Mouse (Mus musculus) adrenal gland, postnatal 14 days (tissue): ENCODE results near the gene Tlr6. TPM values are rescaled to one million over a fixed set of nuclear protein-coding genes. Genes with fewer than 3 reads are reported as not detected.
A peak's percentile ranks its signal among the peaks of the same experiment; 100 is the strongest.

Experiments
- DNase-seq: peaks from one replicate; pipeline ENCODE4 v3.0.0; 2021; ENCODE audit warnings: mixed read lengths
- long read RNA-seq, 2 experiments: library from polyadenylated mRNA; stranded (forward); transcript quantifications; one replicate each; pipeline ENCODE4 v2.0.0; 2021
- total RNA-seq: library from RNA; stranded (reverse); gene quantifications from 2 replicates; pipeline ENCODE4 v1.2.3, GENCODE M21; 2021

Tlr6 gene
- 0.85 and 2.3 TPM in 2 replicates for total RNA-seq
- long read RNA-seq, experiment 1, partial matches to known transcripts = 0 of 2 reads
- long read RNA-seq, experiment 1, other reads (novel, unspliced or antisense) = 2 of 2 reads
- long read RNA-seq, experiment 2 = 0 reads

- DNase-seq = peak; percentile 60
These were observed at the start of gene Tlr6 for GRCm38 (mm10) chr5:64959843-64960230. Tlr6 (minus strand) TSS chr5:64960097.

- peak; percentile 70 for DNase-seq
These were observed 46.2 kb upstream of the Tlr6 start for GRCm38 (mm10) chr5:65006011-65006491.

GRCm38 (mm10) chr5:65005251-65005650 lies 45.4 kb upstream of the Tlr6 start:
- DNase-seq = no peak

- DNase-seq = no peak
These were observed 44.1 kb upstream of the Tlr6 start for GRCm38 (mm10) chr5:65003946-65004535.

- no peak for DNase-seq
These were observed 43.3 kb upstream of the Tlr6 start for GRCm38 (mm10) chr5:65002940-65003824.

GRCm38 (mm10) chr5:64995408-64995807 lies 35.5 kb upstream of the Tlr6 start:
- DNase-seq = no peak

- peak; percentile 8 for DNase-seq
These were observed 32.6 kb upstream of the Tlr6 start for GRCm38 (mm10) chr5:64992540-64992939.

- no peak for DNase-seq
These were observed 30.0 kb upstream of the Tlr6 start for GRCm38 (mm10) chr5:64989940-64990339.

- no peak for DNase-seq
These were observed 26.1 kb upstream of the Tlr6 start for GRCm38 (mm10) chr5:64985971-64986370.

GRCm38 (mm10) chr5:64977128-64977527 lies 17.2 kb upstream of the Tlr6 start:
- DNase-seq = no peak

- DNase-seq = no peak
These were observed 15.2 kb upstream of the Tlr6 start for GRCm38 (mm10) chr5:64975121-64975520.

- peak; percentile 91 for DNase-seq
These were observed 10.2 kb upstream of the Tlr6 start, which contains the start of gene Fam114a1 for GRCm38 (mm10) chr5:64969861-64970771. Fam114a1 (plus strand) TSS chr5:64970071.

GRCm38 (mm10) chr5:64968961-64969860 lies 9.3 kb upstream of the Tlr6 start:
- DNase-seq = peak; percentile 32

GRCm38 (mm10) chr5:64963735-64964134 lies 3.8 kb upstream of the Tlr6 start:
- no peak for DNase-seq

- DNase-seq = no peak
These were observed 3.4 kb upstream of the Tlr6 start for GRCm38 (mm10) chr5:64963271-64963670.

GRCm38 (mm10) chr5:64960857-64961391 lies 1.0 kb upstream of the Tlr6 start:
- DNase-seq = no peak

GRCm38 (mm10) chr5:64958991-64959842 lies 680 bp downstream of the Tlr6 start:
- peak; percentile 15 for DNase-seq

- DNase-seq = no peak
These were observed 5.0 kb downstream of the Tlr6 start for GRCm38 (mm10) chr5:64954931-64955330.

- DNase-seq = no peak
These were observed 8.4 kb downstream of the Tlr6 start for GRCm38 (mm10) chr5:64951486-64951885.

GRCm38 (mm10) chr5:64932775-64933174 lies 27.1 kb downstream of the Tlr6 start:
- DNase-seq = no peak
